Mouse (Mus musculus): ENCODE results near the gene Mrps12.
A peak's percentile ranks its signal among the peaks of the same experiment; 100 is the strongest.

The Mrps12 gene

GRCm38 (mm10) chr7:28761907-28762306 lies 20.3 kb upstream of the Mrps12 start:
- no peak for DNase-seq (ENCODE audit: extremely low spot score, low read depth, low spot score)

DNA sequence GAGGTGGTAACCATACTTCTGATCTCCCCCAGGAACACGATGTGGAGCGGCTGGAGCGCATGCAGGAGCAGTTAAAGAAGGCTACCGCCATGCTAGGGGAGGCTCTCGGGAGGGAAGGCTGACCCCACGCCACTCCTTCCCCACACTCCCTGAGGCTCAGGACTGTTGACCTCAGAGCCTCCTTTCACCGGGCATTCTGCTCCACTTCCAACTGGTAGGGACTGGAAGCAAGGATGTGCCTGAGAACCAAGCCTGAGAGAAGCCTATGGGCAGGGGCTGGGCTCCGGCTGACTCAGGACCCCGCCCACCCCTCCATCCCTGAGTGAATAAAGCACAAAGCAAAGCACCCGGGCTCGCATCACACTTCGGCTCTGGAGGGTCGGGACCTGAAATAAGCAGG lies 17.0 kb upstream of the Mrps12 start:
- no peak for DNase-seq (ENCODE audit: extremely low spot score, low read depth, low spot score)

DNA sequence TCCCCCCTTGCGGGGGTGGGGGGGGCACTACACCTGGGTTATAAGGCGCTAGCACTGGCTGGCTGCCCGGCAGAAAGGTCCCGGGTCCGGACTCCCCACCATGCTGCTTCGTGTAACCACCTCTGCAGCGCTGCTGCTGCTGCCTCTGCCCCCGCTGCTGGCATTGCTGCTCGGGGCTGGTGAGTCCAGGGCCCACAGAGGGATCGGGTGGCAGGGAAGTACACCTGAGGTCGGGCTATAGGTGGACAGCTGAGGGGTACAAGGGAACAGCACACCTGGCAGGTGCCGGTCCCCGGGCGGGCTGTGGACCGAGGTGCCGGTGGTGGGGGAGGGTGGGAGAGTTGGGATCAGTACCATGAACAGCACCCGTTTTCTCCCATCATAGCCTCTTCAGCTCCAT lies 14.5 kb upstream of the Mrps12 start, which contains the start of gene Ccer2:
TSS of gene Ccer2 (plus strand) at position 96 of the 400 bp plus-strand sequence.
- DNase-seq (ENCODE audit: extremely low spot score, low read depth, low spot score): no peak

DNA sequence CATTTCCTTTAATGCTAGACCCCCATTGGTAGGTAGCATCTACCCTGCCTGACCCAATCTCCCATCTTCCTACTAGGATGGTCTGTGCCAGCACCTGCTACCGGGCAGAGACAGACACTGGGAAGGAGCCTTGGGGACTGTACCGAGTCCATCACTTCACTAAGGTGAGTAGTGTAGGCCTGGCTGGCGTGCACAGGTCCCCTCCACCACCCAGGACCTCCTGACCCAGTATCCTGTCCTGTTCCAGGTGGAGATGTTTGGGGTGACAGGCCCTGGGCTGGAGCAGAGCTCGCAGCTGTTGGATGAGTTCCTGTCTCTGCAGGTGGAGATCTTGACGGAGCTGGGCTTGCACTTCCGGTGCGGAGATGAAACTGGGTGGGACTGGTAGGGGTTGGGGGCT lies 8.3 kb upstream of the Mrps12 start:
- no peak for DNase-seq (ENCODE audit: extremely low spot score, low read depth, low spot score)

- no peak for DNase-seq (ENCODE audit: extremely low spot score, low read depth, low spot score)
Observed at GRCm38 (mm10) chr7:28741368-28741708, 282 bp downstream of the Mrps12 start.

GRCm38 (mm10) chr7:28740949-28741348 lies 671 bp downstream of the Mrps12 start:
- no peak for DNase-seq (ENCODE audit: extremely low spot score, low read depth, low spot score)

- no peak for DNase-seq (ENCODE audit: extremely low spot score, low read depth, low spot score)
Observed at GRCm38 (mm10) chr7:28739829-28740228, 1.8 kb downstream of the Mrps12 start.

DNA sequence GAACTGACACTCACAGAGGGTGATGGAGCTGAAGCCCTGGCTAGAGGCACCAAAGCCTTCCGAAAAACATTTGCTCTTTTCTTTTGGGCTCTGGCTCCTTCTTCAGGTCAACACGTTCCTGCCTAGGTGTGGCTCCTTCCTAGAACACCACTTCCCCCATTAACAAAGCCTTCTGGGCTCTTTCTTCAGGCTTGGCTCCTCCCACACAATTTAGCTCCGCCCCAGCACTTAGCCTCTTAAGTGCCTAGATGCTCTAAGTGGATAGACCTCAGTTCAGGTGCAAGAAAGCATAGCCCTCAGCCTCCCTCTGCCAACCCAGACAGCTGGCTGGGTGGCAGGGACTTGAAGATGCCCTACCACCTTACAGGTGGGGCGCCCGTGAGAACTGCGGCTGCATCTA lies 5.9 kb downstream of the Mrps12 start:
- no peak for DNase-seq (ENCODE audit: extremely low spot score, low read depth, low spot score)

DNA sequence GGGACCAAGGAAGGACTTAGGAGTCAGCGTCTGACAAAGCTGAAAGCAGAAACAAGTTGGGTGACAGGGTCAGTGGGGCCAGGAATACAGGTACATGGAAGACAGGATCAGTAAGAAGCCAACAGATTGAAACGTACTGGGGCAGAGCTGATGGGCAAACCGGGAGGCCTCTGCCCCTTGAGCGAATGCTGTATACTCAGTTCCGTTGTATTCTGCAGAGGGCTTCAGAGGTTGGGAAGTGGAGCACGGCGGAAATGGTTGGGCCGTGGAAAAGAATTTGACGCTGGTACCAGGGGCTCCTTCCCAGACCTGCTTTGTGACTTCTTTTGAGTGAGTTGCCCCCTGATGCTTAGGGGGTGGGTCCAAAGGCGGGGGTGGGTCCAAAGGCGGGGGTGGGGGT lies 8.4 kb downstream of the Mrps12 start:
- DNase-seq (ENCODE audit: extremely low spot score, low read depth, low spot score): no peak

- DNase-seq (ENCODE audit: extremely low spot score, low read depth, low spot score): peak; percentile 63
Observed at GRCm38 (mm10) chr7:28732341-28733142, 9.1 kb downstream of the Mrps12 start.

DNA sequence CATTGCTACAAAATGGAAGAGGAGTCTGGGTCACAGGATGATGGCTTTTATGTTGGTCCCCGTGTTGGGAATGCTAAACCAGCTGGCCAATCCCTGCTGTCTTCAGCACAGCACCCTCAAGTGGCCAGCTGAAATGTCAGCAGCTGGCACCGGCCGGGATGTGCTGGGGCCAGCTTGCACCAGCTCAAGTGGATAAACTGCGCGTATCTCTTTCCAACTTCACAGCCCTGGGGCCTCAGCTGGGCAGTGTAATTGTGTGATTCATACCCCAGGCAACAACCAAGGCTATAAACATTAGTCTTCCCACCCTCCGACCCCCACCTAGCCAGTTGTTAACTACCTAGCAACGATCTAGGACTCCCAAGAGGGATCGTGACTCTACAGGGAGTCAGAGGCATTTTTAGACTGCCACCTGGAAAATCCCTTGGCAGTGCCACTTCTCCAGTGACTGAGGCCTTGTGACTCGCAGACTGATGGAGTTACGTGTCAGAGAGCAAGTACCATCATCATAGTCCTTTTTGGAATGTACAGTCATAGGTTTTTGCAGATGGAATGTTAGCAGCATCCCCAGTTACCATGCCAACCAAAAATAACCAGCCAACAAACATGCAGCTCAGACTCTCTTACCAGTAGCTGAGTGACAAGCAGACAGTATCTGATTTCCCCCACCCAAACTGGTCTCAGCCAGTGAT lies 13.8 kb downstream of the Mrps12 start:
- no peak for DNase-seq (ENCODE audit: extremely low spot score, low read depth, low spot score)

- no peak for DNase-seq (ENCODE audit: extremely low spot score, low read depth, low spot score)
Observed at GRCm38 (mm10) chr7:28726600-28726999, 15.0 kb downstream of the Mrps12 start.

DNA sequence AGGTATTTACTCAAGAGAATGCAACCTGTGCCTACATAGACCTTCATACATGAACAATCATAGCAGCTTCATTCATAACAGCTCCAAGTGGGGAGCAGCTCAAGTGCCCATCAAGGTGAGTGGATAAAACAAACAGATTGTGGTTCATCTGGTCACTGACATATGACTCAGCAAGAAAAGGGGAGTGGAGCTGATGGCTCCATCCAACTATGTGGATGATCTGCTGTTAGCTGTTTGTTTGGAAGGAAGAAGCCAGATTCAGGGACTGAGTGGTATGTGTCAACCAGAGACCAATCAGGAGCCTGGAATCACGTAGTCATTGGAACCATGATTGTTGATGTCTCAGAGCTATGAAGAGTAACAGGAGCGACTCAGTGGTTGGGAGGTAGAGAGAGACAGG lies 17.0 kb downstream of the Mrps12 start:
- DNase-seq (ENCODE audit: extremely low spot score, low read depth, low spot score): no peak

DNA sequence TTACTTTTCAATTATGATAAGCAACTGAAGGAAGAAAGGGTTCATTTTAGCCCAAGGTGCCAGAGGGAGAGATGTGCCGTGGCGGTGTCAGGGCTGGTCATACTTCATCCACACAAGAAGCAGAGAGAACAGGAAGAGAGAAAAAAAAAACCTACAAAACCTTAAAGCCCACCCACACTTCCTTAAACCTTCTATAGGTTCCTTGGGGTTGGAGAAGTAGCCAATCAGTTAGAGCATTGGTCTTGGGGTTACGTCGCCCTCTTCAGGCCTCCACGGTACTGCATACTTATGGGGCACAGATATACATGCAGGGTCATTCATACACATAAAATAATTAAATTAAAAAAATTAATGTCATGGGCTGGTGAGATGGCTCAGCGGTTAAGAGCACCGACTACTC lies 19.5 kb downstream of the Mrps12 start:
- DNase-seq (ENCODE audit: extremely low spot score, low read depth, low spot score): no peak

DNA sequence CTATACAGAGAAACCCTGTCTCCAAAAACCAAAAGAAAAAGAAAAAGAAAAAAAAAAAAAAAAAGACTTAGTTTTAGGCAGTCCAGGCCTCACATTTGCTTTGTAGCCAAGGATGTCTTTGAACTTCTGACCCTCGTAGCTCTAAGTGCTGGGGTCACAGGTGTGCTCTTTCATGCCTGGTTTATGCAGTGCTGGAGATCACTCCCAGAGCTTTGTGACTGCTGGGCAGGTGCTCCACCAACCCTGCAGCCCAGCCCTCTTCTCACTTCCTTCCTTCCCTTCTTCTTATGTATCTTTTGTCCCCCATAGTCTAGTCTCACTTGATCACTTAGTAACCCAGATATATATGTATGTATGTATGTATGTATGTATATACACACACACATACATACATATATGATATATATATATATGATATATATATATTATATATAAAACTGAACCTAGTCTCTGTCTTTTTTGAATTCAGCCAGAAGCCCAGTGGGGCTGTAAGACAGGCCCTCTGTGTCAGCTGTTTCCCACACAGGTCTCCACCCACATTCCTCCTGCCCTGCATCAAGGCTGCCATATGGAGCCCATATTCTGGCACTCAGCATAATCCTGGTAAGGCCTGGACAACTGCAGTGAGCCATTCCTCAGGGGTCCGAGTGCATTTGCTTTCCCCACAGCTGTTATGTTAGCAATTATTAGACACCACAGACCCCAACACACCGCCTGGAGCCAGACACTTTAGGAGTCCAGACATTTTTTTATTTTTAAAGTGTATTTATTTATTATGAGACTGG lies 20.7 kb downstream of the Mrps12 start:
- no peak for DNase-seq (ENCODE audit: extremely low spot score, low read depth, low spot score)

DNA sequence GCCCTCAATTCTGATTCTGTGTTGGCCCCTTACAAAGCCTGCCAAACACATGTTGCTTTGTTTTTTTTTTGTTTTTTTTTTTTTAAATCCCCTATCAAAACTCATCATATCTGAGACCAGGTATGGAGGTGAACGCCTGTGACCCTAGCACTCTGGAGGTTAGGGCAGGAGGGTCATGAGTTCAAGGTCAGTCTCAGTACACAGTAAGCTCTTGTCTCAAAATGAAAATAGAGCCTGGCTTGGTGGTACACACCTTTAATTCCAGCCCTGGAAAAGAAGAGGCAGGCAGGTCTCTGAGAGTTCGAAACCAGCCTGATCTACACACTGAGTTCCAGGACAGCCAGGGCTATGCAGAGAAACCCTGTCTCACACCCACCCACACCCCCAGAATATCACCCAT lies 22.0 kb downstream of the Mrps12 start:
- DNase-seq (ENCODE audit: extremely low spot score, low read depth, low spot score): no peak

DNA sequence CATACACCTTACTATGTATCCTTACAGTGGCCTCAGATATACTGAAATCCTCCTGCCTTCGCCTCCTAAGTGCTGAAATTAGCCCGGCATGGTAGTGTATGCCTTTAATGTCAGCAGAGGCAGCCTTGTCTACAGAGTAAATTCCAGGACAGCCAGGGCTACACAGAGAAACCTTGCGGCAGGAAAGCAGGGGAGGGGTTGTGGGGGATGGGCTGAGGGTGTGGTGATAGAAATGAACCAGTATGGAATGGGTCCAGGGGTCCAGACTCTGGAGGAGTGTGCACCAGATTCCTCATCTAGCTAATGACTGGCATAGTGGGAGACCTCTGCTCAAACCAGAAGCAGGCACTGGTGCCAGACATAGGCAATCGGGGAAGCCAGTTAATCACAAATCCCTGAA lies 22.5 kb downstream of the Mrps12 start:
- DNase-seq (ENCODE audit: extremely low spot score, low read depth, low spot score): no peak

GRCm38 (mm10) chr7:28717726-28718125 lies 23.9 kb downstream of the Mrps12 start:
- no peak for DNase-seq (ENCODE audit: extremely low spot score, low read depth, low spot score)

DNA sequence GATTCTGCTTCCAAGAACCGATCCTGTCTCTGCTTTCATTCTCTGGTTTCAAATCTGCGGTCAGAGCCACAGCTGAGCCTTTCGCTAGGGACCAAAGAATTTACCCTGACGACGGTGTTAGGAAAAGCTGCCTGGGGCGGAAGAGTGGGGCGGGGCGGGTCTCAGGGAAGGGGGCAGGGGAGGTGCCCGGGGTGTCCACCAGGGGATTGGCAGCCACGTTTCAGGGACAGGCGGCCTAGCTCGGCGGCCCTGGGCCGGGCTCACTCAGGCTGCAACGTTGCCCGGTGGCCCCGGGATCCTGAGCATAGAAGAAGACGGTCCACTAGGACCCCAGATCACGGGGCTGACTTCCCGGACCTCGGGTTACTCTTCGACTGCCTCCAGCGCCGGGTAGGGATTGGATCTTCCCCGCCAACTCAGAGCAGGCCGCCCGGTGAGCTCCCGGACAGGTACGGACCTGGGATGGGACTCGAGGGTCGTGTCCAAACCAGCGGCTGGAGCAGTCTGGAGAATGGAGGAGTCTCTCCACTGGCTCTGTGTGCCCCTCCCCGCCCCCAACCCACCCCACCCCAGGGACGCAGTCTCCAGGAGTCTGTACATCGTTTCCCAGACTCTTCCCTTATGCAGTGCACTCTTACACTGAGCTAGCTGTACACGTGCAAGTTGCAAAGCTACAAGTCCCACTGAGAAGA lies 24.9 kb downstream of the Mrps12 start, which contains the start of gene Fbxo17:
TSS of gene Fbxo17 (plus strand) at position 215 of the 692 bp plus-strand sequence.
- no peak for DNase-seq (ENCODE audit: extremely low spot score, low read depth, low spot score)

GRCm38 (mm10) chr7:28715598-28715997 lies 26.0 kb downstream of the Mrps12 start:
- DNase-seq (ENCODE audit: extremely low spot score, low read depth, low spot score): no peak

DNA sequence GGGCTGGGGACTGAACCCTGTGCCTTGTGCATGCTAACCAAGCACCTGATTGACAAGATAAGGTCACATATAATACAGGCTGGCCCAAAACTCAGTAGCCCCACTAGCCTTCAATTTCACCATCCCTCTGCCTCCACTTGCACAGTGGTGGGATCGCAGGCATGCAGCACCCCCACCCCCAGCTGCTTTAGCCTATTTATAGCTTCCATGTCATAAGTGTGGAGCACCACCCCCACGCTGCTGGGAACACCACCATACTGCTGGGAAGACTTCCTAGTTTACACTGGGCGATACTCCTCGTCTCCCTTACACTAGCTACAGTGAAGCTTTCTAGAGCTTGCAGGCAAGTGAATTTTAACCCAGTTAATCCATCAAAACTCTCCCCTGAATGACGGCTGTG lies 27.0 kb downstream of the Mrps12 start:
- DNase-seq (ENCODE audit: extremely low spot score, low read depth, low spot score): no peak

Measured in hindlimb bud, embryonic 11.5 days (tissue).